Mouse (Mus musculus) natural killer cell, adult 2 months (primary cell): ENCODE results near the gene Scgb2b27.
"Not testable (repeated sequence)": the region's sequence is repeated elsewhere in the genome, so short reads cannot be mapped to it uniquely, and the experiment has no call there.

ENCODE experiments used
- DNase-seq, 2 experiments: peaks; one replicate each; pipeline ENCODE4 v3.0.0; 2022; ENCODE audit warnings: low spot score in 2 of 2

Scgb2b27 gene

GRCm38 (mm10) chr7:34013842-34014241, at the start of gene Scgb2b27:
Gene Scgb2b27 (minus strand): TSS chr7:34013942.
- no peak for DNase-seq

GRCm38 (mm10) chr7:34036076-34036815, 22.5 kb upstream of the Scgb2b27 start:
- not testable (repeated sequence) for DNase-seq

GRCm38 (mm10) chr7:34034579-34034978, 20.8 kb upstream of the Scgb2b27 start:
- not testable (repeated sequence) for DNase-seq

GRCm38 (mm10) chr7:34030026-34030425, 16.3 kb upstream of the Scgb2b27 start:
- DNase-seq: no peak

- not testable (repeated sequence) for DNase-seq
These were observed 13.5 kb upstream of the Scgb2b27 start for GRCm38 (mm10) chr7:34027202-34027601.

GRCm38 (mm10) chr7:34025641-34026040, 11.9 kb upstream of the Scgb2b27 start:
- no peak for DNase-seq

GRCm38 (mm10) chr7:34021183-34021582, 7.4 kb upstream of the Scgb2b27 start, which contains the start of gene Scgb1b27:
Gene Scgb1b27 (plus strand): TSS chr7:34021483.
- not testable (repeated sequence) for DNase-seq

GRCm38 (mm10) chr7:33982281-33982680, 31.5 kb downstream of the Scgb2b27 start:
- DNase-seq: not testable (repeated sequence)
